Mouse (Mus musculus) cerebellum, adult 18-20 months (tissue): ENCODE results near the gene Vcam1.

ENCODE experiments used
- DNase-seq, 2 experiments: peaks; one replicate each; pipeline ENCODE4 v3.0.0; 2021

Gene Vcam1

DNA sequence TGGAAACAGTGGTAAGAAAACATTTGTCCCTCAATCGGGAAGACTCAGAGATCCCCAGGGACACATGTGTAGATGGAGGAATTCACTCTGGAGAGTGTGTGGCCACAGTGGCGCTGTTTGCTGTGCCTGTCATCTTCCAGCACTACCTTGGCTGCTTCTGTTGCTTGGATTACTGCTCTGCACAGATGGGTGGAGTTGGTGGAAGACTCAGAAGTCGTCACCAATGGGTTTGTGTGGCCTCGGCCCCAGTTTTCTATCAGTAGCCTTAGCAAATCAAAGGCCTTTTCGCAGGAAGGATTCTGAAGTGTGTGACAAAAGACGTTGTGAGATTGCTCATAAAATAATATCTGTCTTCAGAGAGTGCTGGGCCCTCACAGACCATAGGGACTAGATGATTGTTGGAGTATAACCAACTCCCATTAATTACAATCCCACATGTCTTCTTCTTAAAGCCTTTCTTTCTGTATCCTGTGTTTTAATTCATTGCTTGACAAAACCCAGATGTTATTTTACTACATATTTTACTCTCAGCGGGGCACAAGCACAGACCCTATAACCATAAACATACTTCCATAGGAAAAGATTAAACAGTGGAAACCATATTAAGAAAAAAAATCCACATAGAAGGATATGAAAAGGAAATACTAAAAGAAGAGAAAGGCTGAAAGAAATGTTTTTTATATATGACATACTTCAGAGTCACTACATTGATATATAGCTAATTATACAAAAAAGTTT is 48.4 kb downstream of the Vcam1 start:
- no peak for DNase-seq

DNA sequence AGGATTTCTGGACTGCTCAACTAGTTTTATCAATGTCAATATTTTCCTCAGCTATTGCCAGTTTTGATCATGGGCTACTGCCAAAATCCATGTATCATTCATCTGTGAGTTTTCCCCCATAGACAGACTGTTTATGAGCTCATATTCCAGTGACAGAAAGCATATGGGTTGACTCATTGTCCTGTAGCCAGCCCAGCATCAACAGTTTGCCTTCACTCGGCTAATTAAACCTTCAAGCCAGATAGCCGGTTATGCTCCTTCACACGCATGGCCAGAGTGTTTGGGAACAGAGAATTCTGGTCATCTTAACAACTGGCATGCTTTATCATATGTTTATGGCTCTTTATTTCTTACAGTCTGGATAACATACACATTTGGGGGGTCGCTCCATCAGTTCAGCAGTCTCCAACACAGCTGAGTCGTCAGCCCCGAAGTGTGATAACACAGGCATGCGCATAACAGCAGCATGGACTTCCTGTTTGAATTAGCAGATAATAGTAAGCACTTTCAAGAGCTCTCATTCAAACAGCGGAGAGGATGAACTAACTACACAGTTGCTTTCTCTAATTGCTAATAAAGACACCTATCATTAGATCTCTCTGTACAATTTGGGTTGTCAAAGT is 49.2 kb downstream of the Vcam1 start:
- no peak for DNase-seq

- DNase-seq: peak in 1 of 2 experiments; percentile 3
Measured at GRCm38 (mm10) chr3:116078490-116078889, 51.0 kb downstream of the Vcam1 start.

GRCm38 (mm10) chr3:116076739-116077138 is 52.7 kb downstream of the Vcam1 start:
- DNase-seq: no peak

DNA sequence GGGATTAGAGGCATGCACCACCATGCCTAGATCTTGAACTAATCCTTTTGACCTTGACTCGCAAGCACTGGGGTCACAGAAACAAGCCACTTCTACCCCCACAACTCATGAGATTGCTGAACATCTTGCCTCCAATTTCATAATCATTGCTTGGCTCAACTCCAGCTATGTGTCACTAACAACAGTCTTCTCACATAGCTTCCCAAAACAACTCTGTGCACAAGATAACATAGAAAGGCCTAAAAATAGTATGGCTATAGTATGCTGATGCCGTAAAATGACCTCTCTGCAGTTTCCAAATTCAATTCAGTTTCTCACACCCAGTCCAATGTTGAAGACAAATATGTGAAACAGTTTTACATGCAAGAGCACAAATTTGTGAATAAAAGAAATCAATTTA is 56.9 kb downstream of the Vcam1 start:
- DNase-seq: no peak

DNA sequence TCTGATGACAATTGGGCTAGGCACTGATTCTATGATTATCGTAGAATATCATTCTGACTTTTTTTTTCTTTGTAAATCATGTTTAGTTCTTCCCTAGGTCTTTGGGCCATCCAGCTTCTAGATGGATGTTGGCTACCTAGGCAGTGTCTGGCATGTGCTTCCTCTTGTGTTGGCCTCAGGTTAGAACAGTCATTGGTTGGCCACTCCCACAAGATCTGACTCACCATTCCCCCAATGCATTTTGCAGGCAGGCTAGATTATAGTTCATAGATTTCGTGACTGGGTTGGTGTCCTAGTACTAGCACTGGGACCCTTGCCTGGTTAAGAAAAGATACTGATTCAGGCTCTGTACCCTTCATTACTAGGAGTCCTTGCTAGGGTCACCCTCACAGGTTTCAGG is 67.3 kb downstream of the Vcam1 start:
- DNase-seq: no peak

GRCm38 (mm10) chr3:116060320-116060719 is 69.2 kb downstream of the Vcam1 start:
- DNase-seq: no peak
